Mouse (Mus musculus) midbrain, embryonic 15.5 days (tissue): ENCODE measurements around the gene Scgb1b19. TPM values are rescaled to one million over a fixed set of nuclear protein-coding genes. Genes with fewer than 3 reads are reported as not detected.
"Not testable (repeated sequence)": the region's sequence is repeated elsewhere in the genome, so short reads cannot be mapped to it uniquely, and the experiment has no call there.

ENCODE experiments used
- ATAC-seq: fragments of 200-750 bp; cut with Nextera tagmentation; replicated peaks from 2 replicates; pipeline ENCODE4 v1.8.0; 2017; ENCODE audit warnings: moderate TSS enrichment
- H3K27ac ChIP-seq: fragments of 300-500 bp; sonication (generic); 2 replicates; pipeline ENCODE4 v1.5.1; 2015; ENCODE audit warnings: mild to moderate bottlenecking, inconsistent platforms
- H3K27me3 ChIP-seq: fragments of 300-500 bp; sonication (generic); replicated peaks from 2 replicates; pipeline ENCODE4 v1.6.1; 2015; ENCODE audit warnings: inconsistent platforms
- H3K36me3 ChIP-seq: fragments of 300-500 bp; sonication (generic); replicated peaks from 2 replicates; pipeline ENCODE4 v1.6.1; 2015; ENCODE audit warnings: inconsistent platforms
- H3K4me1 ChIP-seq: fragments of 300-500 bp; sonication (generic); 2 replicates; pipeline ENCODE4 v1.6.1; 2015; ENCODE audit warnings: inconsistent platforms
- H3K4me2 ChIP-seq: fragments of 300-500 bp; sonication (generic); 2 replicates; pipeline ENCODE4 v1.6.1; 2015; ENCODE audit warnings: inconsistent platforms, mild to moderate bottlenecking, moderate library complexity
- H3K4me3 ChIP-seq: fragments of 300-500 bp; sonication (generic); 2 replicates; pipeline ENCODE4 v1.5.1; 2015; ENCODE audit warnings: mild to moderate bottlenecking, inconsistent platforms
- H3K9ac ChIP-seq: fragments of 300-500 bp; sonication (generic); 2 replicates; pipeline ENCODE4 v1.6.1; 2015; ENCODE audit warnings: mild to moderate bottlenecking, inconsistent platforms
- H3K9me3 ChIP-seq: fragments of 300-500 bp; sonication (generic); 2 replicates; pipeline ENCODE4 v1.6.1; 2016; ENCODE audit warnings: inconsistent platforms
- WGBS: fragments of 180-500 bp; shearing (Covaris S2); methylation state at CpG from one replicate; pipeline ENCODE4 v1.1.7; 2015; ENCODE audit warnings: mixed read lengths; 5-methylcytosine and 5-hydroxymethylcytosine counted together
- polyA plus RNA-seq: library from polyadenylated mRNA; unstranded; fragments of >200 nt; fragmentation: Nextera tagmentation; extraction: Ambion mirVana; gene quantifications from 2 replicates; pipeline ENCODE4 v1.2.1, GENCODE M21; 2015

Gene Scgb1b19
- polyA plus RNA-seq = not detected in 2 replicates

DNA sequence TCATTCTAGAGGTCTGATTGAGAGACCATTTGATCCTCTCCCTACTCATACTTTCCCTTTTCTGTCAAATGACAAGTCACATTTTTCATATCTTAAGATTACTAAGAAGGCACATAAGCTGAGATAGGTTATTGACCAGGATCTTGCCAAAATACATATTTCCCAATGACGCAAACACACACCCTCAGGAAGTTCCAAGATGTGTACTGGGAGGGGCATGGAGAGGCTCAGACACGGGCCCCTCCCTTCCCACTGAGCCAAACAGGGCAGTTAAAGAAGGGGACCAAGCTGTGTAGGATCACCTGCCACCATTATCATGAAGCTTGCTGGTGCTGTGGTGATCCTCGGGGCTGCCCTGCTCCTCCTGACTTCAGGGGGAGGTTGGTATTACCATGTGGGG is at the start of gene Scgb1b19:
Gene Scgb1b19, plus strand, starts transcription at position 301 of the 400 bp plus-strand sequence.
- H3K9me3 ChIP-seq, ATAC-seq, H3K9ac ChIP-seq, H3K4me1 ChIP-seq, H3K4me2 ChIP-seq, H3K4me3 ChIP-seq, H3K27ac ChIP-seq, H3K36me3 ChIP-seq, H3K27me3 ChIP-seq: not testable (repeated sequence)
- WGBS = 78% methylated on average over 3 of the region's 3 CpGs

DNA sequence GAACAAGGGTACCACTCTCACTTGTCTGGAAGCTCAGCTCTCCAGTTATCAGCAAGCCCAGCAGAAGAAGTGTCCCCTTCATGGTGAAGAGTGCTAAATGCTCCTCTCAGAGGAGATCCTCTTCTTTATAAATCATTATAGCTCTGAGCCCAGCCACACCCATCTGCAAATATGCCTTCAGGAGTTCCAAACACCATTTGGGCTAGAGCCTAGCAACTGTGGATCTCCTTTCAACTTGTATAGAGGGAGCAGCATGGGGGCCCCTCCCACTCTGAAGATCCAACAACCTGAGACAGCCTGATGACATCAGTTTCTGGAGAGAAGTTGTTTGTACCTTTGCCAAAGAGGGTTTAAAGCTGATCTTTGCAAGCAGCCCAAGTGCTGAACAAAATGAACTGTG is 6.9 kb upstream of the Scgb1b19 start, which contains the start of gene Scgb2b19:
Gene Scgb2b19, minus strand, starts transcription at position 101 of the 400 bp plus-strand sequence.
- not testable (repeated sequence) for H3K27me3 ChIP-seq, H3K4me3 ChIP-seq, H3K9me3 ChIP-seq, H3K27ac ChIP-seq, H3K4me2 ChIP-seq, ATAC-seq, H3K36me3 ChIP-seq, H3K4me1 ChIP-seq, H3K9ac ChIP-seq

Other genes with a start within 250 kb of the Scgb1b19 start
- not detected in 2 replicates for gene Scgb2b17, start 230.7 kb upstream of the Scgb1b19 start, polyA plus RNA-seq
- not detected in 2 replicates for gene Scgb1b17, start 223.8 kb upstream of the Scgb1b19 start, polyA plus RNA-seq
- gene Scgb2b18, start 113.4 kb upstream of the Scgb1b19 start, polyA plus RNA-seq = not detected in 2 replicates
- gene Scgb1b18, start 101.7 kb upstream of the Scgb1b19 start, polyA plus RNA-seq = not detected in 2 replicates
- not detected in 2 replicates for gene Scgb2b19, start 7.0 kb upstream of the Scgb1b19 start, polyA plus RNA-seq
- not detected in 2 replicates for gene Scgb2b20, start 79.0 kb downstream of the Scgb1b19 start, polyA plus RNA-seq
- not detected in 2 replicates for gene Scgb1b20, start 85.9 kb downstream of the Scgb1b19 start, polyA plus RNA-seq
- gene Scgb2b21, start 233.2 kb downstream of the Scgb1b19 start, polyA plus RNA-seq = not detected in 2 replicates